Mouse (Mus musculus): Measurements from ENCODE around the gene Gba.

- no peak for TF ChIP-seq MAFK (IDR thresholded peaks at IDR 0.05; ENCODE audit: insufficient read depth, low read depth, low read length)
- TF ChIP-seq HCFC1 (IDR thresholded peaks at IDR 0.05; ENCODE audit: borderline replicate concordance, insufficient read depth, low read length): peak; percentile 13; the same call in 1 of the 2 replicates
Observed at GRCm38 (mm10) chr3:89246261-89247100, 43.8 kb downstream of the Gba start, which contains the start of gene Trim46.

Measured in ES-E14 (cell line).